Mouse (Mus musculus): Measurements from ENCODE around the gene Tmem28. TPM values are rescaled to one million over a fixed set of nuclear protein-coding genes. Genes with fewer than 3 reads are reported as not detected.

Gene Tmem28
- polyA plus RNA-seq (2015; fragmentation: Nextera tagmentation; extraction: Ambion mirVana) = 1.9 and 2.0 TPM in 2 replicates

GRCm38 (mm10) chrX:99820790-99821395 lies at the start of gene Tmem28:
TSS of gene Tmem28 (plus strand) at chrX:99821021.
- Histone ChIP-seq H3K36me3 (ENCODE audit: control insufficient read depth, insufficient read depth, low read length) (no peaks in the 10 kb centered on the region), H3K4me2 (ENCODE audit: low read length) (peak within 1 kb of the TSS; percentile 66), H3K27ac (ENCODE audit: low read depth, low read length) (peak within 1 kb of the TSS; percentile 66), H3K27me3 (replicated peaks; ENCODE audit: control insufficient read depth, insufficient read depth, low read length) (0 out of 2 replicates have a peak, but pooled peaks cover 2% of the 10 kb centered on the region), H3K4me1 (ENCODE audit: control insufficient read depth, insufficient read depth, low read depth, low read length) (no peaks in the 10 kb centered on the region), H3K4me3 (ENCODE audit: low read length) (peak within 1 kb of the TSS; percentile 65), H3K9ac (ENCODE audit: low read depth, low read length) (peak within 1 kb of the TSS; percentile 69), H3K9me3 (ENCODE audit: control insufficient read depth, low read length) (no peaks in the 10 kb centered on the region)
- ATAC-seq = peak; percentile 38; the same call in 1 of the 2 replicates
- 15% methylated on average over 15 of the region's 82 CpGs for WGBS

- ATAC-seq = no peak
- WGBS = 51% methylated on average over 4 of the region's 4 CpGs
- H3K4me2 ChIP-seq (ENCODE audit: low read length) = no peak overlapping the region
- no peaks in the 10 kb centered on the region for H3K9me3 ChIP-seq (ENCODE audit: control insufficient read depth, low read length)
- H3K27ac ChIP-seq (ENCODE audit: low read depth, low read length) = no peak overlapping the region
- H3K9ac ChIP-seq (ENCODE audit: low read depth, low read length) = no peak overlapping the region
- H3K27me3 ChIP-seq (replicated peaks; ENCODE audit: control insufficient read depth, insufficient read depth, low read length) = peaks cover 4% of the 10 kb centered on the region; the same call in 1 of the 2 replicates
- H3K4me1 ChIP-seq (ENCODE audit: control insufficient read depth, insufficient read depth, low read depth, low read length) = no peaks in the 10 kb centered on the region
- H3K4me3 ChIP-seq (ENCODE audit: low read length) = no peak overlapping the region
- H3K36me3 ChIP-seq (ENCODE audit: control insufficient read depth, insufficient read depth, low read length) = no peaks in the 10 kb centered on the region
Measured at GRCm38 (mm10) chrX:99780308-99780707, 40.5 kb upstream of the Tmem28 start.

GRCm38 (mm10) chrX:99808375-99808774 lies 12.4 kb upstream of the Tmem28 start:
- no peak overlapping the region for H3K27ac ChIP-seq (ENCODE audit: low read depth, low read length)
- H3K9ac ChIP-seq (ENCODE audit: low read depth, low read length) = no peak overlapping the region
- H3K27me3 ChIP-seq (replicated peaks; ENCODE audit: control insufficient read depth, insufficient read depth, low read length) = peaks cover 2% of the 10 kb centered on the region; the same call in 1 of the 2 replicates
- H3K4me2 ChIP-seq (ENCODE audit: low read length) = no peak overlapping the region
- no peak overlapping the region for H3K4me3 ChIP-seq (ENCODE audit: low read length)
- no peaks in the 10 kb centered on the region for H3K9me3 ChIP-seq (ENCODE audit: control insufficient read depth, low read length)
- whole genome bisulfite sequencing = 31% methylated on average over 1 of the region's 1 CpGs
- H3K4me1 ChIP-seq (ENCODE audit: control insufficient read depth, insufficient read depth, low read depth, low read length) = no peaks in the 10 kb centered on the region
- no peaks in the 10 kb centered on the region for H3K36me3 ChIP-seq (ENCODE audit: control insufficient read depth, insufficient read depth, low read length)
- peak; percentile 48; the same call in 1 of the 2 replicates for ATAC-seq

- Histone ChIP-seq H3K27ac (ENCODE audit: low read depth, low read length) (peak overlapping the region; percentile 64), H3K4me2 (ENCODE audit: low read length) (peak overlapping the region; percentile 66), H3K9me3 (ENCODE audit: control insufficient read depth, low read length) (no peaks in the 10 kb centered on the region), H3K4me1 (ENCODE audit: control insufficient read depth, insufficient read depth, low read depth, low read length) (no peaks in the 10 kb centered on the region), H3K4me3 (ENCODE audit: low read length) (peak overlapping the region; percentile 65), H3K36me3 (ENCODE audit: control insufficient read depth, insufficient read depth, low read length) (no peaks in the 10 kb centered on the region), H3K27me3 (replicated peaks; ENCODE audit: control insufficient read depth, insufficient read depth, low read length) (0 out of 2 replicates have a peak, but pooled peaks cover 2% of the 10 kb centered on the region), H3K9ac (ENCODE audit: low read depth, low read length) (peak overlapping the region; percentile 69)
- ATAC-seq = peak; percentile 83
- WGBS = 19% methylated on average over 19 of the region's 22 CpGs
Measured at GRCm38 (mm10) chrX:99819395-99819935, 1.4 kb upstream of the Tmem28 start.

- Histone ChIP-seq H3K27ac (ENCODE audit: low read depth, low read length) (peak overlapping the region; percentile 66), H3K4me1 (ENCODE audit: control insufficient read depth, insufficient read depth, low read depth, low read length) (no peaks in the 10 kb centered on the region), H3K4me3 (ENCODE audit: low read length) (peak overlapping the region; percentile 65), H3K27me3 (replicated peaks; ENCODE audit: control insufficient read depth, insufficient read depth, low read length) (0 out of 2 replicates have a peak, but pooled peaks cover 2% of the 10 kb centered on the region), H3K36me3 (ENCODE audit: control insufficient read depth, insufficient read depth, low read length) (no peaks in the 10 kb centered on the region), H3K9me3 (ENCODE audit: control insufficient read depth, low read length) (no peaks in the 10 kb centered on the region), H3K9ac (ENCODE audit: low read depth, low read length) (peak overlapping the region; percentile 69), H3K4me2 (ENCODE audit: low read length) (peak overlapping the region; percentile 66)
- 17% methylated on average over 32 of the region's 105 CpGs for WGBS
- peak; percentile 89 for ATAC-seq
Measured at GRCm38 (mm10) chrX:99819936-99820789, 658 bp upstream of the Tmem28 start.

GRCm38 (mm10) chrX:99842090-99842489 lies 21.3 kb downstream of the Tmem28 start:
- H3K9ac ChIP-seq (ENCODE audit: low read depth, low read length) = no peak overlapping the region
- H3K4me2 ChIP-seq (ENCODE audit: low read length) = no peak overlapping the region
- 19% methylated on average over 2 of the region's 2 CpGs for WGBS
- no peaks in the 10 kb centered on the region for H3K4me1 ChIP-seq (ENCODE audit: control insufficient read depth, insufficient read depth, low read depth, low read length)
- no peaks in the 10 kb centered on the region for H3K36me3 ChIP-seq (ENCODE audit: control insufficient read depth, insufficient read depth, low read length)
- no peaks in the 10 kb centered on the region for H3K9me3 ChIP-seq (ENCODE audit: control insufficient read depth, low read length)
- no peak overlapping the region for H3K27ac ChIP-seq (ENCODE audit: low read depth, low read length)
- ATAC-seq = no peak
- H3K27me3 ChIP-seq (replicated peaks; ENCODE audit: control insufficient read depth, insufficient read depth, low read length) = no peaks in the 10 kb centered on the region
- no peak overlapping the region for H3K4me3 ChIP-seq (ENCODE audit: low read length)

GRCm38 (mm10) chrX:99853261-99853741 lies 32.5 kb downstream of the Tmem28 start:
- peak overlapping the region; percentile 55 for H3K9ac ChIP-seq (ENCODE audit: low read depth, low read length)
- WGBS = 8% methylated on average over 25 of the region's 35 CpGs
- H3K9me3 ChIP-seq (ENCODE audit: control insufficient read depth, low read length) = no peaks in the 10 kb centered on the region
- H3K4me1 ChIP-seq (ENCODE audit: control insufficient read depth, insufficient read depth, low read depth, low read length) = no peaks in the 10 kb centered on the region
- ATAC-seq = peak; percentile 90
- H3K4me3 ChIP-seq (ENCODE audit: low read length) = peak overlapping the region; percentile 32
- H3K27ac ChIP-seq (ENCODE audit: low read depth, low read length) = no peak overlapping the region; the same call in 1 of the 2 replicates
- H3K4me2 ChIP-seq (ENCODE audit: low read length) = peak overlapping the region; percentile 47
- H3K36me3 ChIP-seq (ENCODE audit: control insufficient read depth, insufficient read depth, low read length) = no peaks in the 10 kb centered on the region
- H3K27me3 ChIP-seq (replicated peaks; ENCODE audit: control insufficient read depth, insufficient read depth, low read length) = no peaks in the 10 kb centered on the region; the same call in none of the 2 replicates

- no peaks in the 10 kb centered on the region for H3K9me3 ChIP-seq (ENCODE audit: control insufficient read depth, low read length)
- H3K9ac ChIP-seq (ENCODE audit: low read depth, low read length) = no peak overlapping the region
- no peaks in the 10 kb centered on the region for H3K4me1 ChIP-seq (ENCODE audit: control insufficient read depth, insufficient read depth, low read depth, low read length)
- H3K27me3 ChIP-seq (replicated peaks; ENCODE audit: control insufficient read depth, insufficient read depth, low read length) = no peaks in the 10 kb centered on the region; the same call in none of the 2 replicates
- H3K4me2 ChIP-seq (ENCODE audit: low read length) = peak overlapping the region; percentile 47
- no peak overlapping the region; the same call in 1 of the 2 replicates for H3K27ac ChIP-seq (ENCODE audit: low read depth, low read length)
- no peak for ATAC-seq
- WGBS = 49% methylated on average over 3 of the region's 3 CpGs
- no peak overlapping the region for H3K4me3 ChIP-seq (ENCODE audit: low read length)
- H3K36me3 ChIP-seq (ENCODE audit: control insufficient read depth, insufficient read depth, low read length) = no peaks in the 10 kb centered on the region
Measured at GRCm38 (mm10) chrX:99853834-99854233, 33.0 kb downstream of the Tmem28 start.

All from hindbrain, embryonic 16.5 days (tissue).